Mouse (Mus musculus): ENCODE data around the gene Sgcd. TPM values are rescaled to one million over a fixed set of nuclear protein-coding genes. Genes with fewer than 3 reads are reported as not detected.
A peak's percentile ranks its signal among the peaks of the same experiment; 100 is the strongest.

The Sgcd gene
- polyA plus RNA-seq, 1 experiment from 2014 or later, result 8.4 TPM

DNA sequence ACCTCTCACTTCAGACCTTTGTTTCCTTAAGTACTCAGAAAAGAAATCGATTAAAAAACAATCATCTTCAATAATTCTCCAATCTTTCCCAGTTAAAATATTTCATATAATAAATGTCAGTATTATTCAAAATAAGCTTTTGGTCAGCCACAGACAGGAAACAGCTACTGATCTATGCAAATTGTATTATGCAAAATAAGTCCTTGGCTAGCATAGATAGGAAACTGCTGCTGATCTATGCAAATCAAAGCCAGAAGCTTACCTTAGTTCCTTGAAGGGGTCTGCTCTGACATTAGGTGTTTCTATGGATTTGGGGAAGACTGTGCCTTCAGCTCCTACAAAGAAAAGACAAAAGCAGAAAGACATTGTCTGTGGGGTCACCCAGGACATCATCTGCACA lies 906.3 kb downstream of the Sgcd start:
- WGBS, result 84% methylated on average over 1 of the region's 1 CpGs
- Histone ChIP-seq H3K4me3 (no peak overlapping the region), H3K27me3 (replicated peaks) (no peaks in the 10 kb centered on the region), H3K9me3 (replicated peaks) (no peaks in the 10 kb centered on the region), H3K4me2 (no peak overlapping the region), H3K36me3 (no peaks in the 10 kb centered on the region), H3K4me1 (replicated peaks) (no peaks in the 10 kb centered on the region), H3K27ac (ENCODE audit: poor library complexity, severe bottlenecking) (no peak overlapping the region), H3K9ac (no peak overlapping the region)
- ATAC-seq (ENCODE audit: insufficient number of reproducible peaks, low FRiP score), result no peak

DNA sequence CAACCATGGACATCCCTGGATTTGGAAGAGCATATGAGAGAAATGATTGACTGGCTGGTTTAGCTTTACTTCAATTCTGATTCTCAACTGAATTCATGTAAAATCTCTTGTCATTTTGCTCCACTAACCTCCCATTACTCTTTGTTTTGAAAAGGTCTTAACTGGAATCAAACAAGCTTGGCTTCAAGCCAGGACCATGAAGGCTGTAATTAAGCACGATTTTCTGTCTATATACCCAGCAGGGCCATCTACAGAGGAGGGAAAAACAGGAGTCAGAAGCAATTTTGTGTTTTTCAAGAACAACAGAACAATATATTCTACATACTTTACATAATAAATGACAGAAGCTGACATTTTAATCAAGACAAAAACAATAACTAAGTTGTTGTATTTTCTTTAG lies 915.2 kb downstream of the Sgcd start:
- H3K27ac ChIP-seq (ENCODE audit: poor library complexity, severe bottlenecking), result no peak overlapping the region
- H3K27me3 ChIP-seq (replicated peaks), result no peaks in the 10 kb centered on the region
- no peaks in the 10 kb centered on the region for H3K9me3 ChIP-seq (replicated peaks)
- no peak overlapping the region for H3K4me2 ChIP-seq
- WGBS, result 57% methylated on average over 1 of the region's 1 CpGs
- no peak overlapping the region for H3K9ac ChIP-seq
- no peak overlapping the region for H3K4me3 ChIP-seq
- no peaks in the 10 kb centered on the region for H3K4me1 ChIP-seq (replicated peaks)
- H3K36me3 ChIP-seq, result no peaks in the 10 kb centered on the region
- ATAC-seq (ENCODE audit: insufficient number of reproducible peaks, low FRiP score), result no peak

DNA sequence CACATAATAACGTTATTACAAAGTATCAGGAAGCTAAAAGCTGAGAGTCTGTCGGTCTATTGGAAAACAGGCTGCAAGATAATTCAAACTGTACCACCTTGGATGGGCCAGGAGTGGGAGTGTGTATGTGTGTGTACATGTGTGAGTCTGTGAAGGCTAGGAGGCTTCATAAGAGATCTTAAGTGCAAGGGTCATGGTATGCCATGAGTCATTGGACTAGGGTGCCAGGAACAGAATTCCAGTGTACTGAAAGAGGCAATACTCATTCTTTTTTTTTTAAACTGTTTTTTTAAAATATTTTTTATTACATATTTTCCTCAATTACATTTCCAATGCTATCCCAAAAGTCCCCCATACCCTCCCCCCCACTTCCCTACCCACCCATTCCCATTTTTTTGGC lies 917.6 kb downstream of the Sgcd start:
- Histone ChIP-seq H3K4me2 (no peak overlapping the region), H3K9ac (no peak overlapping the region), H3K27ac (ENCODE audit: poor library complexity, severe bottlenecking) (no peak overlapping the region), H3K4me3 (no peak overlapping the region), H3K27me3 (replicated peaks) (no peaks in the 10 kb centered on the region), H3K9me3 (replicated peaks) (no peaks in the 10 kb centered on the region), H3K36me3 (no peaks in the 10 kb centered on the region), H3K4me1 (replicated peaks) (no peaks in the 10 kb centered on the region)
- 88% methylated on average over 2 of the region's 2 CpGs for WGBS
- ATAC-seq (ENCODE audit: insufficient number of reproducible peaks, low FRiP score), result no peak

DNA sequence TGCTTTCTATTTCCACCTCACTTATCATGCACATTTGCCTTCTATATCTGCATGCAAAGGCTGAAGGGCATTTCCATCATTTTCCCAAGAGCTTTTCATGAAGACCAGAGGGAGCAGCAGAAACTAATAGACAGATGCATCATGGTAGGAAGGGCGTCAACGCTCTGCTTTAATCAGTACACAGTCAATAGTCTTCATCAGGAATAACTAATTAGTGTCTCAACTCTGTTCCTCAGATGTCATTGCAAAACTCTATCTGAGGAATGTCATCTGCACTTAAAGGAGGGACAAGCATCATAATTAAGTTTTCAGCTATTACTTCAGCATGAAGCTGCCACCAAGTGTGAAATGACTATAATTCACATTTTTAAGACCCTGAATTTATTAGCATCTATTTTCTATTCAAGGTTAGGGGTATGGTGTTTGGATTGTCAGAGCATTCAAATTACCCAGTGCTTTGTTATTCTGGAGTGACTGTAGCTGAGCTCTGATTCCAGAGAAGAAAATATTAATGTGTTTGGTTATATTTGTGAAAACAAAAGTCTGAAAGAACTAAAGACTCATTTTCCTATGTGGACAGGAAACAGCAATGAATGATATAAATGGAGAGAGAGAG lies 918.9 kb downstream of the Sgcd start:
- H3K4me3 ChIP-seq, result no peak overlapping the region
- H3K27me3 ChIP-seq (replicated peaks), result no peaks in the 10 kb centered on the region
- WGBS, result 87% methylated on average over 2 of the region's 2 CpGs
- no peaks in the 10 kb centered on the region for H3K4me1 ChIP-seq (replicated peaks)
- no peak overlapping the region for H3K4me2 ChIP-seq
- H3K9ac ChIP-seq, result no peak overlapping the region
- H3K36me3 ChIP-seq, result no peaks in the 10 kb centered on the region
- no peak overlapping the region for H3K27ac ChIP-seq (ENCODE audit: poor library complexity, severe bottlenecking)
- H3K9me3 ChIP-seq (replicated peaks), result no peaks in the 10 kb centered on the region
- ATAC-seq (ENCODE audit: insufficient number of reproducible peaks, low FRiP score), result no peak

DNA sequence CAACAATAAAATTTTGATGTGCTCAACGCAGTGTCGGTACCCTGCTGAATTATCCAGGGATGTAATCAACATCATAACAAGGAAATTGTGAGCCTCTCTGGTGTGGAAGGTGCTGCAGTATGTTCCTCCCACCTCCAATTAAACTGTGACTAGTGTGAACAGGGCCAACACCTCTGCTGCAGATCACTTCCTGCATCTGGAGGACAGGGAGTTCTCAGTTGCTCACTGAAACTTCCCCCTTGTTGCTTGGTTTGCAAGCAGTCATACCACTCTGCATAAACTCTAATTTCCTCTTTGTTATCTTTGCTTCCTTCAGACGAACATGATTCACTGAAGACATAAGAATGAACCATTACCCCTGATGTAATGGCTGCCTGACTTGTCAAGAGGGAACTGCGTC lies 925.1 kb downstream of the Sgcd start:
- Histone ChIP-seq H3K36me3 (no peaks in the 10 kb centered on the region), H3K4me1 (replicated peaks) (no peaks in the 10 kb centered on the region), H3K4me3 (no peak overlapping the region), H3K9ac (no peak overlapping the region), H3K4me2 (no peak overlapping the region), H3K27me3 (replicated peaks) (no peaks in the 10 kb centered on the region), H3K9me3 (replicated peaks) (no peaks in the 10 kb centered on the region), H3K27ac (ENCODE audit: poor library complexity, severe bottlenecking) (no peak overlapping the region)
- ATAC-seq (ENCODE audit: insufficient number of reproducible peaks, low FRiP score), result no peak
- 59% methylated on average over 4 of the region's 4 CpGs for WGBS

DNA sequence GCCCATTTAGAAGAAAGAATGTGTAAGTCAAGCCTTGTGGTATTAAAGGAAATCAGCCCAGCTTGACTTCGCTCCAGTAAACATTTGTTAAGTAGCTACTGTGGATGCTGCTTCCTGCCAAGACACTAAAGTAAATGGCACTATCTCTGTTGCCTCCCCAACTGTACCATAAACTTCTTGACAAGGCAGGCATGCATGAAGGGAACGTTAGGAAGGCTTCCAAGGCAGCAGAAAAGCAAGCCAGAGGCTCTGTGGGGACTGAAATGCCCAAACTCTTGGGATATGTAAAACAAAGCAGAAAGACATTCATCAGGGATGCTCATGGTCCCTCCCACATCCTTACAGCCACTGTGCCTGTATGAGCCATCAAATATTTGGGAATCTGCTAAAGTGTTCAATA lies 938.4 kb downstream of the Sgcd start:
- Histone ChIP-seq H3K4me1 (replicated peaks) (peaks cover 11% of the 10 kb centered on the region), H3K9me3 (replicated peaks) (no peaks in the 10 kb centered on the region), H3K4me2 (no peak overlapping the region), H3K4me3 (no peak overlapping the region), H3K27me3 (replicated peaks) (peaks cover 2% of the 10 kb centered on the region; the same call in 1 of the 2 replicates), H3K36me3 (no peaks in the 10 kb centered on the region), H3K27ac (ENCODE audit: poor library complexity, severe bottlenecking) (no peak overlapping the region), H3K9ac (no peak overlapping the region)
- WGBS, result 62% methylated on average over 2 of the region's 2 CpGs
- no peak for ATAC-seq (ENCODE audit: insufficient number of reproducible peaks, low FRiP score)

DNA sequence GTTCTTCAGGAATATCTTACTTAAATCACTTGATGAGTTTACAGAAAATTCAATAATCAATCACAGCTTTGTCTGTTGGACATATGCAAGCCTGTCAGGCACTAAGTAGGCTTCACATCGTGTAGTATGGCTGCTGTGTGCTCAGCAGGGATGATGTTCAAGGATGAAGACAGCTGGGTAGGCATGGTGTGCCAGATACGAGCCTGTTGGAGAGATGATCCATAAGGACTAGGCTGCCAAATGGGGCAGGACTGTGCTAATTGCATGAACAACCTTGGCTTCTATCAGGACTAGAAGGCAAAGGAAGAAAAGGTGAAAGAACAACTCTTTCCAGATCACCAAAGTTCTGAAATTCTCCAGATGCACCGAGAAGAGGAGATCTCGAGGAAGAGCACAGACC lies 939.0 kb downstream of the Sgcd start:
- Histone ChIP-seq H3K4me1 (replicated peaks) (peaks cover 11% of the 10 kb centered on the region), H3K9ac (no peak overlapping the region), H3K9me3 (replicated peaks) (no peaks in the 10 kb centered on the region), H3K4me2 (no peak overlapping the region), H3K36me3 (no peaks in the 10 kb centered on the region), H3K4me3 (no peak overlapping the region), H3K27me3 (replicated peaks) (peaks cover 2% of the 10 kb centered on the region; the same call in 1 of the 2 replicates), H3K27ac (ENCODE audit: poor library complexity, severe bottlenecking) (no peak overlapping the region)
- ATAC-seq (ENCODE audit: insufficient number of reproducible peaks, low FRiP score), result no peak
- WGBS, result 79% methylated on average over 4 of the region's 4 CpGs

DNA sequence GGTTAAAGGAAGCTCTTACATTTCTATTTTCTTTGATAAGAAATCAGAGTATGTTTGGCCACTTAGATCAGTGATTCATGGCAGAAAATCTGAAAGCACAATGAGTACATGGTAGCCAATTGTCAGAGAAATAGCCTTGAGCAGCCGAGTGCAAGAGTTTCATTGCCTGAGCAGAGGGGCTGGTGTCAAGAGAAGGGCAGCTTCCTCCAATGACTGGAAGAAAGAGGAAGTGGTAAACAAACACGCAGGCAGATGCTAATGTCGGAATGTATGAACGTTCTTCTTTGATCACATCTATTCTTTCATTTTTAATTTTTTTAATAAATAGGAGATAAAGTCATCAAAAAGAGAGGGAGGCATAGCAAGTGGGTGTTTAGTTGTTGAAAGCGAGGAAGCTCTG lies 956.5 kb downstream of the Sgcd start:
- ATAC-seq (ENCODE audit: insufficient number of reproducible peaks, low FRiP score), result no peak
- H3K27me3 ChIP-seq (replicated peaks), result no peaks in the 10 kb centered on the region
- no peak overlapping the region for H3K4me3 ChIP-seq
- no peaks in the 10 kb centered on the region for H3K9me3 ChIP-seq (replicated peaks)
- no peaks in the 10 kb centered on the region for H3K4me1 ChIP-seq (replicated peaks)
- H3K27ac ChIP-seq (ENCODE audit: poor library complexity, severe bottlenecking), result no peak overlapping the region
- no peaks in the 10 kb centered on the region for H3K36me3 ChIP-seq
- no peak overlapping the region for H3K4me2 ChIP-seq
- no peak overlapping the region for H3K9ac ChIP-seq
- WGBS, result 78% methylated on average over 5 of the region's 5 CpGs

DNA sequence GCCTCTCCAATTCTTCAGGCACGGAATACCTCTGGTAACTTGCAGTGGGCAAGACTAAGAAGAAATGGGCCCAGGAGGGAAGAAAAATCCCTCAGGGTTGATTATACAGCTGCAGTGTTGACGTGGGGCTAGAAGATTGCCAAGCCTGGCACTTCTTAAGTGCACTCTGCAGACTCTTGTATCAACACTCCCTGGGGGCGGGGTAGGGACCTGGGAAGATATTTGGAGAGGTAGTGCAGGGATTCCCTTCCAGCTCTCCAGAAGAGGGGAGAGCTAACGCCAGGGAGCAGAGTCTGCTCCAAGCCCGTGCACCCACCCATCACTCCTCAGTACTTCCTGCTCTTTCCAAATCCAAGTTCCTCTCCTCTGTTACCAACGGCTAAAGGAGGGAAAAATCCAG lies 967.9 kb downstream of the Sgcd start:
- H3K4me3 ChIP-seq, result no peak overlapping the region
- H3K27me3 ChIP-seq (replicated peaks), result no peaks in the 10 kb centered on the region
- no peaks in the 10 kb centered on the region for H3K9me3 ChIP-seq (replicated peaks)
- no peaks in the 10 kb centered on the region for H3K36me3 ChIP-seq
- H3K4me2 ChIP-seq, result peak overlapping the region; percentile 36
- peaks cover 27% of the 10 kb centered on the region for H3K4me1 ChIP-seq (replicated peaks)
- H3K27ac ChIP-seq (ENCODE audit: poor library complexity, severe bottlenecking), result no peak overlapping the region
- 0 out of 2 replicates have a peak, but pooled peaks have one; percentile 36 for ATAC-seq (ENCODE audit: insufficient number of reproducible peaks, low FRiP score)
- WGBS, result 10% methylated on average over 6 of the region's 6 CpGs
- H3K9ac ChIP-seq, result no peak overlapping the region

DNA sequence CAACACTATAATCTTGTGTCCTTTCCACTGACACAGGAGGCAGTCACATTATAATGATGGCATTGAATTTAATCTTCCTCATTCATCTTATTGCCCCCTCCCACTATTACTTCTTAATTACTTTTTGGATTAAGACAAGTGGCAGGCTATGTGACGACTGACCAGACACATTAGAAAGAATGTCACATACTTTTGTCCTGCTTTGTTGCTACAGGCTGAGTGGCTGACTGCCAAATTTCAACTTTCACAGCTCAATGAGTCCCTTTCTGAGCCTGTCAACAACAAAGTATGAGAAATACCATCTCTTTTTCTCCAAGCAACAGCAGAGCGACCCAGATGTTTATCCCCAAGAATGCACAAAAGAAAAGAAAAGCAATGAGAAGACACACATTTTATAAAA lies 970.6 kb downstream of the Sgcd start:
- no peaks in the 10 kb centered on the region for H3K27me3 ChIP-seq (replicated peaks)
- no peak for ATAC-seq (ENCODE audit: insufficient number of reproducible peaks, low FRiP score)
- 9% methylated on average over 2 of the region's 2 CpGs for WGBS
- no peak overlapping the region for H3K4me2 ChIP-seq
- no peaks in the 10 kb centered on the region for H3K9me3 ChIP-seq (replicated peaks)
- no peaks in the 10 kb centered on the region for H3K36me3 ChIP-seq
- no peak overlapping the region for H3K9ac ChIP-seq
- no peak overlapping the region for H3K4me3 ChIP-seq
- H3K4me1 ChIP-seq (replicated peaks), result peaks cover 36% of the 10 kb centered on the region
- H3K27ac ChIP-seq (ENCODE audit: poor library complexity, severe bottlenecking), result no peak overlapping the region

DNA sequence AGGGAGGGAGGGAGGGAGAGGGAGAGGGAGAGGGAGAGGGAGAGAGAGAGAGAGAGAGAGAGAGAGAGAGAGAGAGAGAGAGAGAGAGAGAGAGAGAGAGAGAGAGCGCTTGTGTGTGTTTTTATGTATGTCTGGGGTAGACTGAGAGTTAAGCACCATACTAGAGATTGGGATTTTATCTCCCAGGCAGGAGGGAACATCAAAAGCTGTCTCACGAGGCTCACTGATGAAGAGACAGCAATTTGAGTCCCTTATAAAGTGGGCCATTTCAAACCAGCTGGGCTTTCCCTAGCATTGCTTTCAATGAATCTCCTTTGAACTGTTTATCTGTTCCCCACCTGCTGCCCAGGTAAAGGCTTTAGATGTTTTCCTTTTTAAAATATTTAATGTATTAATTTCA lies 973.1 kb downstream of the Sgcd start:
- no peaks in the 10 kb centered on the region for H3K9me3 ChIP-seq (replicated peaks)
- H3K36me3 ChIP-seq, result no peaks in the 10 kb centered on the region
- H3K4me3 ChIP-seq, result no peak overlapping the region
- H3K4me1 ChIP-seq (replicated peaks), result peaks cover 28% of the 10 kb centered on the region
- 48% methylated on average over 2 of the region's 2 CpGs for WGBS
- no peaks in the 10 kb centered on the region for H3K27me3 ChIP-seq (replicated peaks)
- no peak overlapping the region for H3K4me2 ChIP-seq
- no peak for ATAC-seq (ENCODE audit: insufficient number of reproducible peaks, low FRiP score)
- H3K27ac ChIP-seq (ENCODE audit: poor library complexity, severe bottlenecking), result no peak overlapping the region
- no peak overlapping the region for H3K9ac ChIP-seq

DNA sequence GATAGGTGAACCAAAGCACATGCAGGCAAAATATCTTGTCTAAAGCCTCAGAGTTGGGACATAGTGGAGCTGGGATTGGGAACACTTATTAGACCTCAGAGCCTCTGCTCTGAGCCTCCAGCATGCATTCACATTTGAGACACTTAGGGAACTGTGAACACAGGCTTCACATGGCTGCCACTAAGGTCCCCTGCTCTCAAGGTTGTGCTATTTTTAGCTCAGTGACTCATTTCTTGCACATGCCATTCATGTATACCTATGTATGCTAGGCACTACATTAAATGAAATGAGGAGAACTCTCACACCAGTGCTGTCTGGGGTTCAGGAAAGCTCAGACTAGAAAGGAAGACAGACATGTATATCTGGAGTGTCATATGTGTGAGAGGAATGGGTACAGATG lies 974.5 kb downstream of the Sgcd start:
- no peak overlapping the region for H3K9ac ChIP-seq
- no peaks in the 10 kb centered on the region for H3K36me3 ChIP-seq
- H3K27ac ChIP-seq (ENCODE audit: poor library complexity, severe bottlenecking), result peak overlapping the region; percentile 67
- H3K4me2 ChIP-seq, result no peak overlapping the region
- H3K9me3 ChIP-seq (replicated peaks), result no peaks in the 10 kb centered on the region
- H3K4me3 ChIP-seq, result no peak overlapping the region
- peak; percentile 42; the same call in 1 of the 2 replicates for ATAC-seq (ENCODE audit: insufficient number of reproducible peaks, low FRiP score)
- H3K4me1 ChIP-seq (replicated peaks), result peaks cover 29% of the 10 kb centered on the region
- H3K27me3 ChIP-seq (replicated peaks), result no peaks in the 10 kb centered on the region

Measured in heart, embryonic 12.5 days (tissue).